Mouse (Mus musculus): ENCODE measurements at regions not wholly inside any gene's neighbourhood (a gene's known extent, or its start where the extent isn't known, plus 50 kb on each side); places are given as distances from the start of the nearest gene placed in this dataset.

DNA sequence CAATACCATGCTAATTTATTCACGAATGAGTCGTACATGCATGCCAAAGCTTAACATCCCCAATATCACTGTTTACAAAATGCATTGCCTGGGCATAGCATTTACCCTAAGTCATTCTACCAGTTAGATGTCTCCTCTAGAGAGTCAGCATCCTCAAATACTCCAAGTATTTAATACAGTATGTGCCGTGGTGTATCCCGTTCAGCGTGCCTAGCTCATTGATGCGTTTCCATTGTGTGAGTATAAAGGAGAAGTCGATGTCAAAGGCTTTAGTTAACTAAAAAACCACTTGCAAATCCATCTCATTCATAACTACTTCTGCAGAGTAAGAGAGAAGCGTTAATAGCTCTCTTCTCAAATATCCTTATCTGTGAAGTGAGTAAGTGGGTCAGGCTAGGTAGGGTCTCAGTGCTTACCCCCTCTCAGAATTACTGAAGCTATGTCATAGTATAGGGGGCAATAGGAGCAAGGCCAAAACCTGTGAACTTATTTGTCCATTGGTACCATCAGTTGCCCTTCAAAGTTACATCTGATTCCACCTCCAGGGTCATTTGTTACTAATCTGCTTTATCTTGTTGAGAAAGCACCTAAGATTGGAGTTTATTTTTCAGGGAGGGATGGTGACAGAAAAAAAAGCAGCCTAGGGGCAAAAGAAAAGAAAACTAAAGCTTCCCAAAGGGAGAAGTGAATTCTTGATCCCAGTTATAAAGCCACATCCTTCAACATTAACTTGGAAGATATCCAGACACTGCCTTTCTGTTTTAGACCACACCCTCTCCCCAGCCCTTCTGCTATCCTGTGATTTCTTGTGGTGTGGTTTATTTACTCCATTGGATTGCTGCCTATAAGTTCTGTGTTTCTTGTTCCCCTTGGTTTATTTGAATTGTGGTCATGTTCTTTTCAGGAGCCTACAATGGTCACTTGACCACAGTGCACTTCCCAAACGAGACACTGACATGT is 427.2 kb upstream of the Ubash3b start:
- Histone ChIP-seq H3K4me3 (ENCODE audit: insufficient read depth, low read length) (peak overlapping the region; percentile 3; the same call in 1 of the 2 replicates), H3K4me1 (ENCODE audit: control insufficient read depth, insufficient read depth, low read length) (peaks cover 14% of the 10 kb centered on the region), H3K27ac (ENCODE audit: insufficient read depth, low read length) (peak overlapping the region; percentile 99)
- TF ChIP-seq POLR2A (IDR thresholded peaks at IDR 0.05; ENCODE audit: low read depth, low read length) (peak; percentile 48; the same call in 1 of the 2 replicates), CTCF (IDR thresholded peaks at IDR 0.05; ENCODE audit: borderline replicate concordance, insufficient read depth, low read length) (no peak)

DNA sequence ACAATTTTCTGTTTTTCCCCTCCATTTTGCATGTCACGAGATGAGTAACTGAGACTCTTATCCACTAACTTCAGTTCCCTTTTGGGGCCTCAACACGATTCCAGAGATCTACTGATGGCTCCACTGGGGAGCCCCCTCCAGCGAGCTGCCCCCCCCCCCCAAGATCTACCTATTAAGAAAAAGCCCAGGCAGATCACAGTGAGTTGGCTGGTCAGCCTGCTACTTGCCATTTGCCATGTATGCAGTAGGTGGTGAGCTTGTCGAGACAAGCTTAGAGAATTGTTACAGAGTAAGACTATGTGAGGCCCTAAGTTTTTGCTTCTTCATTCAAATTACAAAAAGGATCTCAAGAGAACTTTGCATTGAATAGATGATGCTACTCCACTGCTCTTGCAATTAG is 426.3 kb upstream of the Ubash3b start:
- no peak for TF ChIP-seq CTCF (IDR thresholded peaks at IDR 0.05; ENCODE audit: borderline replicate concordance, insufficient read depth, low read length)
- TF ChIP-seq POLR2A (IDR thresholded peaks at IDR 0.05; ENCODE audit: low read depth, low read length): peak; percentile 25; the same call in 1 of the 2 replicates
- peaks cover 14% of the 10 kb centered on the region for H3K4me1 ChIP-seq (ENCODE audit: control insufficient read depth, insufficient read depth, low read length)
- peak overlapping the region; percentile 99 for H3K27ac ChIP-seq (ENCODE audit: insufficient read depth, low read length)
- H3K4me3 ChIP-seq (ENCODE audit: insufficient read depth, low read length): no peak overlapping the region

DNA sequence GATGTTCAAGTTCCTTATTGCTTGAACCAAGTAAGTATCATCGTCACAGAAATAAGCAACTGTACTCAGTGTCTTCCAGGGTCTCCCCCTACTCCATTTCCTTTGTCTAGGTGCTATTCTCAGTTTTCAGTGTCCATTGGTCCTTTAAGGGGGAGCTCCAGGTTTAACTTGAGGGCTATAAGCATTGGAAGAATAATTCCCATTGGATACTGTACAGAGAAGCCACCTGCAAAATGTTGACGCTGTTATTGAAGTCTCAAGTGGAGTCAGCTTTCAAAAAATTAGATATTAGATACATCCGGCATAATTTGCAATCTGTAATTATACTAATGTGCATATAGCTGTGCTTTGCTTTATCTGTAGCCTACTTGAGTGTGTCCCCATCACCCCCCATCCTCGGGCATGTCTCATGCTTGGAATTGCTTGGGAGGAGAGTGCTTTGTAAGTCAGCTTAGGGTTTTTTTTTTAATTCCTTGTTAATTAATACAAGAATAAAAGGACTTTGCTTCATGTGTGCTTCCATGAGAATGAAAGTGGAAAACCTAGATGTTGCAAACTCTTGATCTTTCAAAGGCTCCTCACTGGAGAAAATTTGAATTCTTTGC is 425.6 kb upstream of the Ubash3b start:
- peak overlapping the region; percentile 99 for H3K27ac ChIP-seq (ENCODE audit: insufficient read depth, low read length)
- peak overlapping the region; percentile 76 for H3K4me3 ChIP-seq (ENCODE audit: insufficient read depth, low read length)
- TF ChIP-seq CTCF (IDR thresholded peaks at IDR 0.05; ENCODE audit: borderline replicate concordance, insufficient read depth, low read length) (no peak), POLR2A (IDR thresholded peaks at IDR 0.05; ENCODE audit: low read depth, low read length) (no peak)
- H3K4me1 ChIP-seq (ENCODE audit: control insufficient read depth, insufficient read depth, low read length): peaks cover 14% of the 10 kb centered on the region

DNA sequence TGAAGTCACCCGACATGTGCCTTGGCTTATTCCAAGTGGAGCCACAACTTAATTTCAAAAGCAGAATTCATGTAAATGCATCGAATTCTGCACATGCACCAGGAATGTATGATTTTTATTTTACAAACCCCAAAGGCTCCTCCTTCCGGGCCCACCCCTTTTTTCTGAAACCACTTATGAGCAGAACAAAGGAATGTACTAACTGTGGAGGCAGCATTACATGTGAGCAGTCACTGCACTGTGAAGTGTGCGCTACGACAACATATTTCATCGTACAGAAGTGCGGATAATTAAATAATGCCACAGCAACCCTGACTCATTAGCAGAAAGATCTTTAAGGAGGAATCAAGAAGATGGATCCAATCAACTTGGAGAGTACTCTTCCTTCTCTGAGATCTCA is 424.8 kb upstream of the Ubash3b start:
- Histone ChIP-seq H3K4me1 (ENCODE audit: control insufficient read depth, insufficient read depth, low read length) (peaks cover 14% of the 10 kb centered on the region), H3K27ac (ENCODE audit: insufficient read depth, low read length) (peak overlapping the region; percentile 99), H3K4me3 (ENCODE audit: insufficient read depth, low read length) (peak overlapping the region; percentile 76)
- no peak for TF ChIP-seq CTCF (IDR thresholded peaks at IDR 0.05; ENCODE audit: borderline replicate concordance, insufficient read depth, low read length)
- TF ChIP-seq POLR2A (IDR thresholded peaks at IDR 0.05; ENCODE audit: low read depth, low read length): peak; percentile 81

DNA sequence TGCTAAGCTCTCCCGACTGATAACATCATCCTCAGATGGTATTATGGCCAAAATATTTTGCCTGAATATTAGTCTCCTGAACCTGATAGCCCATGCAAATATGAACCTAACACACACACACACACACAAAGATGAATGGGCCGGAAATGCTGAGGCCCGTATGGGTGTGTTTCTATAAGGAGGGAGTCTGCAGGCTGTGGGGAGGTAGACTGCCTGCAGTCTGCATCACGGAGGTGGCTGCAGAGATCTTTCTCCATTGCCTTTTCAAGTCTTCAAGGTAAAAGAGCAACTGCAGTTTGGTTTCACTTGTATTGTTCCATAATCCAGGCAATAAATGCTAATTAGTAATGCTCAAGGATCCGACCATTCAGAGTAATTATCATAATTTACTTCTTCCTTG is 424.3 kb upstream of the Ubash3b start:
- TF ChIP-seq POLR2A (IDR thresholded peaks at IDR 0.05; ENCODE audit: low read depth, low read length) (peak; percentile 31; the same call in 1 of the 2 replicates), CTCF (IDR thresholded peaks at IDR 0.05; ENCODE audit: borderline replicate concordance, insufficient read depth, low read length) (no peak)
- H3K4me1 ChIP-seq (ENCODE audit: control insufficient read depth, insufficient read depth, low read length): peaks cover 14% of the 10 kb centered on the region
- peak overlapping the region; percentile 99 for H3K27ac ChIP-seq (ENCODE audit: insufficient read depth, low read length)
- peak overlapping the region; percentile 76 for H3K4me3 ChIP-seq (ENCODE audit: insufficient read depth, low read length)

DNA sequence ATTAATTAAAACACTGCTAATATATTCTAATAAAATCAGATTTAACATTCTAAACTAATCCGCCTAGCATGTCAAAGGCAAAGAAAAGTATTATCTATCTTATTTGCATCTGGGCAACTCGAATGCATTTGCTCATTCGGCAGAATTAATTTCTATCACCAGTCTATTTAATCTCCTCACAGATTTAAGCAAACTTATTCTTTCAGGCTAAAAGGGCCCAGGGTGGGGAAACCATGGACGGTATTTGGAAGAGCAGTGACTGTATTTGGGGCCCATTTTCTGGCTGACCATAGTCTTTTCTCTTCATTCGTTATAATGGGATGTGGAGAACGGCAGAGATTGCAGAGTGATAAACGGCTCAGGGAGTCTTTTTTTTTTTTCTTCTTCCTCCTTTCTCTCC is 423.5 kb upstream of the Ubash3b start:
- no peak for TF ChIP-seq CTCF (IDR thresholded peaks at IDR 0.05; ENCODE audit: borderline replicate concordance, insufficient read depth, low read length)
- 0 out of 2 replicates have a peak, but pooled peaks have one; percentile 15 for TF ChIP-seq POLR2A (IDR thresholded peaks at IDR 0.05; ENCODE audit: low read depth, low read length)
- Histone ChIP-seq H3K4me1 (ENCODE audit: control insufficient read depth, insufficient read depth, low read length) (peaks cover 8% of the 10 kb centered on the region), H3K27ac (ENCODE audit: insufficient read depth, low read length) (peak overlapping the region; percentile 99), H3K4me3 (ENCODE audit: insufficient read depth, low read length) (peak overlapping the region; percentile 84)

DNA sequence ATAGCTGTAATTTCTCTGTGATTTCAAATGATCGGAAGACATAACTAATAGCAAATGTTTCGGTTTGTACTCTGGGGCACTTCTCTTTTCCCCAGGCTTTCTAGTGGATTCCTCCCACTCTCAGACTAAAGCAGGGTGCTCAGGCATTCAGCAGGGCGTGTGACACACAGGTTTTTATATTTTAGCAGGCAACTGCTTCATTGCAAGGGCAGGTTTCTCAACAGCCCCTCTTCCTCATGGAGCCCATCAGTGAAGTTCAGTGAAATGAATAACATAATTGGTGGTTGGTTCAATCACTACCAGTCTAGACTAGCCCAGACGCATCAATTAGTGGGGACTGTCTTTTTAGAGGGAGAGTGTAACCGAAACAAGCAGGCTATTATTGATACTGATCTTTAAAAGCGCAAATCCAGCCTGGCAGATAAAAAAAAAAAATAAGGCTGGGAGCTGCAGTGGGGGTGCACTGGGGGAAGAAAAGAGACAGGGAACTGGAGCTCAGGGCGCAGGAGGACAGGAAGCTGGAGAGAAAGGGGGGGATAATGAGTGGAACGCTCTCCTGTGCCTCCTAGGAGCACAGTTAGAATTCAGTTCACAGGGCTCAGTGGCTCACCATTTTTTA is 422.3 kb upstream of the Ubash3b start:
- no peaks in the 10 kb centered on the region for H3K4me1 ChIP-seq (ENCODE audit: control insufficient read depth, insufficient read depth, low read length)

DNA sequence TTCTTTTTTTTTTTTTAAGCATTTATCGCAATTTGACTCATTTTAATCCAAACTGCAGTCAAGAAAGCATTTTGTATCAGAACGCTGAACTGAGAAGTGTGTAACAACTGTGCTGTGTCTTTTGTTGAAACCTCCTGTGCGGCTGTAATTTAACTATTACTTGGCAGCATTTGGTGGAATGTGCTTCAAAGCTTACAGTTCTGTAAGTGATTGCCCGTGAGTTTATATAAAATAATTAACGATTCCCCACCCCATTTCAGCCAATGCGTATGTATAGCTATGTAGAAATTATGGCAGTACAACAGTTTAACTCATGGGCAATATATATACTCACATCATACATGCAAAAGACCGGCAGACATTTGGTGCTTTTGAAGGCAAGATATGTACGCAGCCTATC is 421.8 kb upstream of the Ubash3b start:
- peak overlapping the region; percentile 95 for H3K27ac ChIP-seq (ENCODE audit: insufficient read depth, low read length)
- no peak for TF ChIP-seq CTCF (IDR thresholded peaks at IDR 0.05; ENCODE audit: borderline replicate concordance, insufficient read depth, low read length)
- TF ChIP-seq POLR2A (IDR thresholded peaks at IDR 0.05; ENCODE audit: low read depth, low read length): peak; percentile 51; the same call in 1 of the 2 replicates
- peaks cover 2% of the 10 kb centered on the region for H3K4me1 ChIP-seq (ENCODE audit: control insufficient read depth, insufficient read depth, low read length)
- H3K4me3 ChIP-seq (ENCODE audit: insufficient read depth, low read length): peak overlapping the region; percentile 98

More for the DNA sequence above, 422.3 kb upstream of the Ubash3b start:
- TF ChIP-seq POLR2A (IDR thresholded peaks at IDR 0.05; ENCODE audit: low read depth, low read length): peak; percentile 35; the same call in 1 of the 2 replicates
- TF ChIP-seq CTCF (IDR thresholded peaks at IDR 0.05; ENCODE audit: borderline replicate concordance, insufficient read depth, low read length): no peak
- Histone ChIP-seq H3K27ac (ENCODE audit: insufficient read depth, low read length) (peak overlapping the region; percentile 95), H3K4me3 (ENCODE audit: insufficient read depth, low read length) (peak overlapping the region; percentile 98)

DNA sequence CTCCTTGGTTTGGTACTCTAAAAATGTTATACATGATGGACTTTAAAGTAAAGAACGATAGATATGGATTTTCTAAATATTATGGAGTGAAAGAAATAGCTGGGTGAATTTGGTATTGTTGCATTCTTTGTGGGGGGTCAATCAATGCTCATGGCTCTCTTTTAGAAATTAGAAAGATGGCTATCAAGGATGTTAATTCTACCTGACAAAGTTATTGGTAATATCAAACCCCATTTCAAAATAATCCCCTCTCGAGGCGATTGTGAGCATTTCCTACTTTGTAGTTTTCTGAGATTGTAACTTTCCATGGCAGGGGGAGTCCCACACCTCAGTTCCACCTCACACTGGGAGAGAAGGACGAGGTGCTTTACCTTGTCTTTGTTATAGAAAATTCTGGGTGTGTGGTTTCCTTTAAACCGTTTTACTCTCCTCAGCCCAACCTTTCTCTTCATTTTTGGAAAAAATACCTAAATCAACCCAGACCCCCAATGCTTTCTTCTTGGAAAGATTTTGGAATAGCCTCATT is 421.3 kb upstream of the Ubash3b start:
- Histone ChIP-seq H3K4me3 (ENCODE audit: insufficient read depth, low read length) (peak overlapping the region; percentile 98), H3K4me1 (ENCODE audit: control insufficient read depth, insufficient read depth, low read length) (peaks cover 6% of the 10 kb centered on the region), H3K27ac (ENCODE audit: insufficient read depth, low read length) (peak overlapping the region; percentile 95)
- TF ChIP-seq POLR2A (IDR thresholded peaks at IDR 0.05; ENCODE audit: low read depth, low read length): peak; percentile 31; the same call in 1 of the 2 replicates
- TF ChIP-seq CTCF (IDR thresholded peaks at IDR 0.05; ENCODE audit: borderline replicate concordance, insufficient read depth, low read length): no peak
